Mouse (Mus musculus) limb, embryonic 14.5 days (tissue): Measurements from ENCODE around the gene D430041D05Rik. TPM values are rescaled to one million over a fixed set of nuclear protein-coding genes. Genes with fewer than 3 reads are reported as not detected.

ENCODE experiments used
- ATAC-seq: fragments of 200-750 bp; cut with Nextera tagmentation; 2 replicates; pipeline ENCODE4 v1.8.0; 2017; ENCODE audit warnings: low read depth, moderate number of reproducible peaks, moderate TSS enrichment; ENCODE audit not compliant: low FRiP score
- DNase-seq: peaks from one replicate; pipeline ENCODE4 v3.0.0-alpha.2; 2015; ENCODE audit warnings: low spot score
- H3K27ac ChIP-seq: fragments of 300-500 bp; sonication (generic); replicated peaks from 2 replicates; pipeline ENCODE4 v1.5.1; 2014; ENCODE audit warnings: low read depth, mild to moderate bottlenecking, low read length, moderate library complexity, mixed read lengths
- H3K27me3 ChIP-seq: fragments of 300-500 bp; sonication (generic); 2 replicates; pipeline ENCODE4 v1.6.1; 2014; ENCODE audit warnings: low read length, mixed read lengths; ENCODE audit not compliant: control insufficient read depth, insufficient read depth
- H3K36me3 ChIP-seq: fragments of 300-500 bp; sonication (generic); 2 replicates; pipeline ENCODE4 v1.6.1; 2014; ENCODE audit warnings: mild to moderate bottlenecking, low read length, moderate library complexity, mixed read lengths; ENCODE audit not compliant: control insufficient read depth, insufficient read depth
- H3K4me1 ChIP-seq: fragments of 300-500 bp; sonication (generic); 2 replicates; pipeline ENCODE4 v1.6.1; 2014; ENCODE audit warnings: antibody characterized with exemption, low read length, mixed read lengths; ENCODE audit not compliant: control insufficient read depth, insufficient read depth
- H3K4me2 ChIP-seq: fragments of 300-500 bp; sonication (generic); replicated peaks from 2 replicates; pipeline ENCODE4 v1.6.1; 2014; ENCODE audit warnings: low read depth, mild to moderate bottlenecking, low read length, moderate library complexity; ENCODE audit not compliant: severe bottlenecking
- H3K4me3 ChIP-seq: fragments of 300-500 bp; sonication (generic); replicated peaks from 2 replicates; pipeline ENCODE4 v1.5.1; 2014; ENCODE audit warnings: low read length
- H3K9ac ChIP-seq: fragments of 300-500 bp; sonication (generic); 2 replicates; pipeline ENCODE4 v1.6.1; 2014; ENCODE audit warnings: mild to moderate bottlenecking, low read depth, low read length, moderate library complexity; ENCODE audit not compliant: severe bottlenecking
- H3K9me3 ChIP-seq: fragments of 300-500 bp; sonication (generic); 2 replicates; pipeline ENCODE4 v1.6.1; 2016; ENCODE audit warnings: low read length; ENCODE audit not compliant: control insufficient read depth
- POLR2A ChIP-seq: fragments of 200-500 bp; IDR thresholded peaks from 2 replicates; pipeline ENCODE4 v1.8.0; 2012; ENCODE audit warnings: inconsistent platforms, mild to moderate bottlenecking, moderate library complexity, borderline replicate concordance; ENCODE audit not compliant: insufficient read depth, insufficient read length; ENCODE audit errors: extremely low read depth
- WGBS: fragments of 180-500 bp; shearing (Covaris S2); extraction: QIAGEN DNeasy Blood & Tissue Kit; methylation state at CpG from one replicate; pipeline ENCODE4 v1.1.7; 2014; 5-methylcytosine and 5-hydroxymethylcytosine counted together
- polyA plus RNA-seq, 2 experiments: library from polyadenylated mRNA; depleted of rRNA in 1 of 2; stranded (reverse) in 1 of 2; unstranded in 1 of 2; fragments of >200 nt; fragmentation: Nextera tagmentation in 1 of 2; extraction: Ambion mirVana in 1 of 2; gene quantifications; 2 replicates each; pipeline versions ENCODE4 v1.2.1 to v1.2.3; 2012 to 2014

The D430041D05Rik gene
- polyA plus RNA-seq, 2 experiments = 1.1 TPM

DNA sequence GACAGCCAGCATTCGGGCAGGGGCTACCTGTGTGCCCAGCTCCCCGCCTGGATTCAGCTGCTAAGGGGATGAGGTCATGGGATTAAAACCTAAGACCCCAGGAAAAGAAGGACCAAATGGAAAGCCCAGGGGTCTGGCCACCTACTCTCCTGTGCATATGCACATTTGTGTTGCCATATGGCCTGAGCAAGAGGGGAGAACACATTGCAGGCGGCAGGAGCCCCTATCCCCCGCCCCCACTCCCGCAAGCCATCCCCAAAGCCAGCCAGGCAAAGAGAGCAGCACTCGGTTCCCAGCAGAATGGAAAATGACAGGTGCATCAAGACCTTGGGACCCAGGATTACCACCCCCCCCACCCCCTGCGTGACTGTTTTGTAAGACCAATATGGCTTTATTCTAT is 31.5 kb downstream of the D430041D05Rik start:
- no peak overlapping the region for H3K27ac ChIP-seq
- H3K36me3 ChIP-seq = no peaks in the 10 kb centered on the region
- ATAC-seq = no peak; the same call in 1 of the 2 replicates
- WGBS = 22% methylated on average over 7 of the region's 7 CpGs
- no peak overlapping the region for H3K4me2 ChIP-seq
- DNase-seq = no peak
- H3K9ac ChIP-seq = no peak overlapping the region
- H3K4me1 ChIP-seq = no peaks in the 10 kb centered on the region
- no peak for TF ChIP-seq POLR2A
- H3K27me3 ChIP-seq = no peaks in the 10 kb centered on the region
- no peak overlapping the region for H3K4me3 ChIP-seq
- no peaks in the 10 kb centered on the region for H3K9me3 ChIP-seq

DNA sequence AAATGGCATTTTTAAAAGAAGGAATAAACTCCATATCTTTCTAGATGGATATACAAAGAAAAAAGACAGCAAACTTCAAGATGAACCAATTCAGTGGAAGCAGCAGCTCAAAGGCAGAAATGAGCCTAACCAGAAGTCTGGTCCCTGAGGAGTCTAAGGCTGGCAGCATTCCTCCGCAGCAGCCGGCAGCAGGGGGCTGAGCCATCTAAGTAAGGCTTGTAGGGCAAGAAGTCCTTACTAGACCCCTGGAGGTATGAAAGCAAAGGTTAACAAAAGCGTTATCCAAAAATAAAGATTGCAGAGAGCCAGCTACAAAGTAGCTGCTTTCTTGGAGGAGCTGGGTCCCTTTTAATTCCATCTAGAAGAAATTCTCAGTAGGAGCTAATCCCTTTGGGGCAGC is 32.0 kb downstream of the D430041D05Rik start:
- no peak overlapping the region for H3K9ac ChIP-seq
- H3K9me3 ChIP-seq = no peaks in the 10 kb centered on the region
- H3K4me1 ChIP-seq = no peaks in the 10 kb centered on the region
- H3K27ac ChIP-seq = no peak overlapping the region
- no peak for ATAC-seq
- DNase-seq = no peak
- no peak overlapping the region for H3K4me2 ChIP-seq
- TF ChIP-seq POLR2A = no peak
- H3K27me3 ChIP-seq = no peaks in the 10 kb centered on the region
- no peaks in the 10 kb centered on the region for H3K36me3 ChIP-seq
- H3K4me3 ChIP-seq = no peak overlapping the region
- whole genome bisulfite sequencing = 16% methylated on average over 3 of the region's 3 CpGs

DNA sequence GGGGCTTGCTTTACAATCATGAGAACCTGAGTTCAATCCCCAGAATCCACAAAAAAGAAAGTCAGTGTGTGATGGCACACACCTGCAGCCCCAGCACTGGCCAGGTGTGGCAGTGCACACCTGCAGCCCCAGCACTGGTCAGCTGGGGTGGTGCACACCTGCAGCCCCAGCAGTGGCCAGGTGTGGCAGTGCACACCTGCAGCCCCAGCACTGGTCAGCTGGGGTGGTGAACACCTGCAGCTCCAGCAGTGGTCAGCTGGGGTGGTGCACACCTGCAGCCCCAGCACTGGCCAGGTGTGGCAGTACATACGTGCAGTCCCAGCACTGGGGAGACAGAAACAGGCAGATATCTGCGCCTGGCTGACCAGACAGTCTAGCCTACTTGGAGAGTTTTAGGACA is 32.8 kb downstream of the D430041D05Rik start:
- no peak for TF ChIP-seq POLR2A
- ATAC-seq = no peak
- no peaks in the 10 kb centered on the region for H3K36me3 ChIP-seq
- H3K4me3 ChIP-seq = no peak overlapping the region
- H3K27ac ChIP-seq = no peak overlapping the region
- no peak for DNase-seq
- no peak overlapping the region for H3K4me2 ChIP-seq
- no peaks in the 10 kb centered on the region for H3K4me1 ChIP-seq
- 65% methylated on average over 2 of the region's 2 CpGs for WGBS
- H3K9me3 ChIP-seq = no peaks in the 10 kb centered on the region
- no peaks in the 10 kb centered on the region for H3K27me3 ChIP-seq
- no peak overlapping the region for H3K9ac ChIP-seq

DNA sequence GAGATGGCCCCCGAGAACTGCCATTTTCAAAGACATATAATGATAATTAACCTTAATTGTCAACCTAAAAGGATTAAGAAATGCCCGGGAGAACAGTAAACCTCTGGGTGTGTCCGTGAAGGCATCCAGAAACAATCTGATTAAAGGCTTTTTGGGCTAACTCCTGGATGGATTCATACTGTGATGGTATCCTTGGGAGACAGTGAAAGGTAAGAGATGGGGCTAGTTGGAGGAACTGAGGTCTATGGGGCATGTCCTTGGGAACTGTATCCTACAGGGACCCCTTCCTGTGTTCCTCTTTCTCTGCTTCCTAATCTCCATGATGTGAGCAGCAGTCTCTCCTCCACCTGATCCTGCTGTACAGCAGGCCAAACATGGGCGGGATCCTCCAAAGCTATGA is 38.7 kb downstream of the D430041D05Rik start:
- DNase-seq (no peak), ATAC-seq (no peak)
- WGBS = 51% methylated on average over 4 of the region's 4 CpGs
- Histone ChIP-seq H3K27ac (no peak overlapping the region), H3K4me1 (no peaks in the 10 kb centered on the region), H3K27me3 (no peaks in the 10 kb centered on the region), H3K9me3 (no peaks in the 10 kb centered on the region), H3K4me2 (no peak overlapping the region), H3K4me3 (no peak overlapping the region), H3K9ac (no peak overlapping the region), H3K36me3 (no peaks in the 10 kb centered on the region)
- TF ChIP-seq POLR2A = no peak

DNA sequence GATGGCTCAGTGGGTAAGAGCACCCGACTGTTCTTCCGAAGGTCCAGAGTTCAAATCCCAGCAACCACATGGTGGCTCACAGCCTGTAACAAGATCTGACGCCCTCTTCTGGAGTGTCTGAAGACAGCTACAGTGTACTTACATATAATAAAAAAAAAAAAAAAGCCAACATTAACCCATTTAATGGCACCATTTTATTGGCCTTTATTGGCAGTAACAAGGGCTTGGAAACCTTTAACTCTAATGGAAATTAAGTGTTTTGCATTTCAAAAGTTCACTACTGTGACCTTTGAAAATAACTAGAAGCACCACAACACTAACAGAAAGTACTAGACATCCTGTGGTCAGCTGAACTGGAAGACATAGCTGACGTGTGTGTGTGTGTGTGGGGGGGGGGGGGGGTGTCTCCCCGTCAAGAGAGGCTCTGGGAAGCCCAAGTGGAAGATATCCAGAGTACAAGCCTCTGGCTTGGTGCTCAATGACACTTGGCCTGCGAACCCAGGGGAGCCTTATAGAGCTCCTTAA is 39.1 kb downstream of the D430041D05Rik start:
- WGBS = 59% methylated on average over 6 of the region's 6 CpGs
- Histone ChIP-seq H3K4me3 (no peak overlapping the region), H3K27ac (no peak overlapping the region), H3K9ac (no peak overlapping the region), H3K27me3 (no peaks in the 10 kb centered on the region), H3K9me3 (no peaks in the 10 kb centered on the region), H3K4me2 (no peak overlapping the region), H3K36me3 (no peaks in the 10 kb centered on the region), H3K4me1 (no peaks in the 10 kb centered on the region)
- TF ChIP-seq POLR2A = no peak
- DNase-seq = no peak
- ATAC-seq = no peak

DNA sequence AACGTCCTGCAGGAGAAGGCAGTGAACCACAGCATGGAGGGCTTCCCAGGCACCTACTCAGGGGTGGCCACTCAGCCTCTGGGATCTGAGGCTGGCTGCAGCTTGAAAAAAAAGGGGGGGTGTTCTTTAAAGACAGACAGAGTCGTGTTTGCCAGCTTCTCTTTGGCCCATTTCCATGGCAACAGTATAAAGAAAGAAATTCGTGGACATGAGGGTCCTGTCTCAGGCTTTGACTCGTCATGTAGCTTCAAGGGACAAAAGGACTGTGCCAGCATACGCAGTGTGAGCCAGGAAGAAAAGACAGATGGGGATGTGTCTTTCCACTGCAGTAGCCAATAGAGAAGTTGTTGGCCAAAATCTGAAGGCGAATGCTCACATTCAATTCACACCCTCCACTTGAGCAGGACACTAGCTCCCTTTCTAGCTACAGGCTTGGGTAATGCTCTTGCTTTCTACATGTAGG is 42.9 kb downstream of the D430041D05Rik start:
- H3K27ac ChIP-seq = no peak overlapping the region
- no peak for TF ChIP-seq POLR2A
- DNase-seq (no peak), ATAC-seq (no peak)
- H3K4me2 ChIP-seq = no peak overlapping the region
- no peaks in the 10 kb centered on the region for H3K9me3 ChIP-seq
- no peaks in the 10 kb centered on the region for H3K36me3 ChIP-seq
- H3K27me3 ChIP-seq = no peaks in the 10 kb centered on the region
- H3K4me1 ChIP-seq = no peaks in the 10 kb centered on the region
- no peak overlapping the region for H3K4me3 ChIP-seq
- WGBS = 52% methylated on average over 6 of the region's 6 CpGs
- H3K9ac ChIP-seq = no peak overlapping the region
